Mouse (Mus musculus): ENCODE results near the gene Crhbp.

Crhbp gene

DNA sequence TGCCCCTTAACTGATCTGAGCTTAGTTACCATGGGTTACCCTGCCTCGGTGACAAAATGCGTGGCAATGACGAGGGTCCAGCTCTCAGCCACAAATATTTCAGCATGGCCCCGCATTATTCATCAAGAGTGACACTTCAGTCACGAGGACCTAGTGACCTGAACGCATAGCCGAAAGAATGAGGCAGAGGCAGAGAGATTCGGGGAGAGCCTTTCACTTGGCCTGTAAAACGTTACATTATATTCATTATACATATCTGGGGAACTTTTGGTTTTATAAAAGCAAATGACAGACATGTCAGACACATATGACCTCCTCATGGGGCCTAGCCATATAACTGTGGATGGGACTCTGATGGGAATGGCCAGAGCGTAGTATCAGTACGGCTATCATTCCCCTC is at the start of gene Crhbp:
Gene Crhbp (minus strand): TSS at position 101 of the 400 bp plus-strand sequence.
- ATAC-seq (ENCODE audit: insufficient number of reproducible peaks, low FRiP score, low TSS enrichment): no peak

DNA sequence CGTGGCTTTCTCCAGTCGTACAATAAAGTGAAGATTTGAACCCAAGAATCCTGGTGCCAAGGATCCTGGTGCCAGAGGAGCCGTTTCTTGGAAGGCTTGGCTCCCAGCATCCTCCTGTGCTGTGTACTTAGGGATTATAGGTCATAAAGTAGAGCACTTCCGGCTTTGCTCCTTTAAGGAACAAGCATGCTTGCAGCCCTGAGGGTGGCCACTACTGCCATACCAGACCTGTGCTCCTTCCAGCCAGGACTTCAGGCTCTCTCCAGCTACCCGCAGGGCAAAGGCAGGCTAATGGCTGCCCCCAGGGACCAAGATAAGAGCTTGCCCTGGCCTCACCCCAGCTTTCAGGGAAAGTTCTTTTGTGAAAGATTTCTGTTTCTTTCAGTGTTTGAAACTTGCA is 48.6 kb upstream of the Crhbp start:
- no peak for ATAC-seq (ENCODE audit: insufficient number of reproducible peaks, low FRiP score, low TSS enrichment)

DNA sequence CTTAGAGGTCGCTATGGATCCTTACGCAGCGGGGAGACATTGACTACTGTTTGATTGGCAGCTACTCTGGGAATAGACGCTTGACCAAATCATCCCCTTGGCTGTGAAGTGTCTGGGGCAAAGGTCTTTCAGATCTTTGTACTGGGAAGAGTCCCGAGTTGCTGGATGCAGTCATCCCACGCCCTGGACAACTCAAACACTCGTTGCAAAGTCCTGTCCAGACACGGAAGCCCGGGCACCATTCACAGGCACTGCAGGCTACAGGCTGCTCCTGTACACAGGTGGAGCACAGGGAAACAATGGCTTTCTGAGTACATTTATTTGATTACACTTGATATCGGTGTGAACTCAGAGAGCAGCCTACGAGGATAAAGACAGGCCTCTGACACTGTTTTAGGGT is 46.6 kb upstream of the Crhbp start:
- no peak for ATAC-seq (ENCODE audit: insufficient number of reproducible peaks, low FRiP score, low TSS enrichment)

DNA sequence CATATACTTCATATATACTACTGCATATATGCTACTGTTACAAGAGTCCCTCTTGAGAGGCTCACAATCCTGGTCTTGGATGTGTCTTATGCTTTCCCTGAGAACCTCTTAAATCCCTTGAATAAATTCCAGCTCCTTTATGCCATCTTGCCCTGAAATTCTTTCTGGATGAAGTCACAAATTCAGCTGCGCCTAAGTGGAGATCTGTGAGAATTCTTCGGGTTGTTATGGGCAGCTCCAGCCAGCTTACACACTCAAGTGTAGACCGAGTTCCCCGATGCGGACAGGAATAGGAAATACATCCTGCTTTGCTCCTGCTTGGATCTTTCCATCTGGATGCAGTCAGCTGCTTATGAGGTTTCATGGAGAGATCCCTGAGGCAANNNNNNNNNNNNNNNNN is 39.9 kb upstream of the Crhbp start:
- no peak for ATAC-seq (ENCODE audit: insufficient number of reproducible peaks, low FRiP score, low TSS enrichment)

DNA sequence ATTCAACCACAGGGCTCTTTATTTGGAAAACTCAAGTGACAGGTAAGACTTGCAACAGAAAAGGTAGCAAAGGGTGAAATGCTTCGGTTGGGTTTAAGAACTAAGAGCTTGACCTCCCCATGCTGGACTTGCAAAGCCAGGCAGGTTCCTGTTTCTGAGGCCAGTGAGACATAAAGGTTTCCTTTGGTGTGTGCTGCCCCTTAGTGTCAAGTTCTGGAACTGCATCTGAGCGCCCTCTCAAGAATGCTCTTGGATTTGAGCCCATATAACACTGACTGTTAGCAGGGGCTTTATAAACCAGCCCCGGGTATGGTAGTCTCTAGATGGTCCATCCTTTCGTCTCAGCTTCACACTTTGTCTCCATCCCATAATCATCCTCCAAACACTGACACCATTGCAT is 36.7 kb upstream of the Crhbp start:
- no peak; the same call in 1 of the 2 replicates for ATAC-seq (ENCODE audit: insufficient number of reproducible peaks, low FRiP score, low TSS enrichment)

DNA sequence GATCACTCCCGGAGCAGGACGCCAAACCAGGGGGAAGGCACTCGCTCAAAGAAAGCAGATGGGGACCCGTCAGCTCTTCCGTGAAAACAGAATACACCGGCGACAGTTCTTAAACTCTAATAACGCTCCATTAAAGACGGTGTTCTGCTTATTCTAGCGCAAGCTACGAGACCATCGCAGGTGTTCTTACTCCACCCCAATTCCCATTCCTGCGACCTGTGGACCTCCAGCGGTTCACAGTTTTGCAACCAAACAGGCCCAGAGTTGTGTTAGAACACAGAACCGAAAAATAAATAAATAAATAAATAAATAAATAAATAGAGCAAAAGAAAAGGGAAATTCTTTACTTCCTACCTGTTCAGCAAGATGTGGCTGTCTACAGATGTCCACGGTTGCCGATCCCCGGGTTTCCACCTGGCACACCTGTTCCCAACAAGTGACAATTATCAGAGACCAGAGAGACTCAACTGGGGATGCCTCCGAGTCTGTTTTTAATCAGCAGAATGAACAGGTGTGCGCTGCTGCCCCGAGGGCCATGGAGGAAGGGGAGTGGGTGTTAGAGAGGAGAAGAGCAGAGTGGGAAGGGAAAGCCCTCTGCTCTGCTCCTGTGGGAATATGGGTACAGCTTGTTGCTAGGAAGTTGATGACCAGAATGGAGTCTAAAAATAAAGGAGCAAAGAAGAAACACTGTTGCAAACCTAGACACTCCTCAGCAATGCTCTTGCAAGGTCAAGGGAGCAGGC is 34.1 kb upstream of the Crhbp start, which contains the start of gene S100z:
Gene S100z (minus strand): TSS at position 51 of the 743 bp plus-strand sequence.
- ATAC-seq (ENCODE audit: insufficient number of reproducible peaks, low FRiP score, low TSS enrichment): no peak

DNA sequence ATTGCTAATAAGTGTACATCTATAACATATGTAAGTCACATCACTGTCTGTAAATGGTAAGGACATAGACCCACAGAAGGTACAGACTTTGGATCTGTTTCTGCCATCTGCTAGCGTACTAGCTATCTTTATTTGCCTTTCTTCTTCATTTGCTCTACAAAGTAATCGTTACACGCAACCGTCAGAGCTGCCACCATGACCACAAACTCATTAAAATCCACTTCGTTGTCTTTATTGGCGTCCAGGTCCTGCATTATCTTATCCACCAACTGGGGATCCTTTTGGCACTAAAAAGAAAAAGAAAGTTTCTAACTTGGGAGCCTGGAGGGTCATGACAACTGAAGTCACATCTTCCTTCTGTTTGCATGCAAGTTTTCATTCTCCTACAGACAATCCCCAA is 32.4 kb upstream of the Crhbp start:
- no peak for ATAC-seq (ENCODE audit: insufficient number of reproducible peaks, low FRiP score, low TSS enrichment)

DNA sequence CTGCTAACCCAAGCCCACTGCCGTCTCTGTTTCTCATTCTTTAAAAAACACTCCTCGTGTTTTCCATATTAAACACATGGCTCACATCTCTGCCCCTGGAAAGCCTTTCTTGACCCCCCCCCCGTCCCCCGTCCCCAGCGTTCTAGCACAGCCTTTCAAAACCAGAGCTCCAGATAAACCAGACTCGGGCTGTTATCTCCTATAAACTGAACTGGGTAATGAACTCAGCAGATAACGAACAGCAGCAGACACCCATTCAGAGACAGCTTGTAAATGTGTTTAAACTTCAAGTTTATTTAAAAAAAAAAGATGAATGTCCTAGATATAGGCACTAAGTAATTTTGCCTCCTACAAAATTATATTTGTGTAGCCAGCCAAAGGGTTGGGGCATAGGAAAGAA is 30.4 kb upstream of the Crhbp start:
- ATAC-seq (ENCODE audit: insufficient number of reproducible peaks, low FRiP score, low TSS enrichment): no peak

DNA sequence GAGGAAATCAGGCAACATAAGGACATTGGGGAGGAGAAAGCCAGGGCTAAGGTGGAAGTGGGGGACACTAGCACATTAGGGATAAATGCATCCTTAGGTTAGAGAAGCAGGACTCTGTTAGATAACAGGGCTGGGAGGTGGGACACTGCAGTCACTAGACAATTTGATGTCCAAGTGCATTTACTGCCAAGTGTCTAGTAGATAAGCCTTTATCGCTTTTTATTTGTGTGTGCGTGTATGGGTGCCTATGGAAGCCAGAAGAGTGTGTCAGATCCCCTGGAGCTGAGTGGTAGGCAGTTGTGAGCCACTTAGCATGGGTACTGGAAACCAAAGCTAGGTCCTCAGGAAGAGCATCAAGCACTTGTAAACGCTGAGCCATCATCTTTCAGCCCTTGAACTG is 29.6 kb upstream of the Crhbp start:
- ATAC-seq (ENCODE audit: insufficient number of reproducible peaks, low FRiP score, low TSS enrichment): no peak

DNA sequence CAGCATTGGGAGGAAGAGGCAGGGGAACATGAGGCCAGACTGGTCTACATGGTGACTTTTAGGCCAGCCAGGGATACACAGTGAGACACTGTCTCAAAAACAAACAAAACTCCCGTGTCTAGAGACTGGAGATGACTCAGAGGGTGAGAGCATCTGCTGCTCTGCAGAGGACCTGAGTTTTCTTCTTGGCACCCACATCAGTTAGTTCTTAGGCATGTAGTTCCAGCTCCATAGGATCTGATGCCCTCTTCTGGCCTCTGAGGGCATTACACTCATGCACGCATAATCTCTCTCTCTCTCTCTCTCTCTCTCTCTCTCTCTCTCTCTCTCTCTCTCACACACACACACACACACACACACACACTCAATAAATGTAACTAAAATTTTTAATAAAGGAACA is 26.2 kb upstream of the Crhbp start:
- no peak for ATAC-seq (ENCODE audit: insufficient number of reproducible peaks, low FRiP score, low TSS enrichment)

DNA sequence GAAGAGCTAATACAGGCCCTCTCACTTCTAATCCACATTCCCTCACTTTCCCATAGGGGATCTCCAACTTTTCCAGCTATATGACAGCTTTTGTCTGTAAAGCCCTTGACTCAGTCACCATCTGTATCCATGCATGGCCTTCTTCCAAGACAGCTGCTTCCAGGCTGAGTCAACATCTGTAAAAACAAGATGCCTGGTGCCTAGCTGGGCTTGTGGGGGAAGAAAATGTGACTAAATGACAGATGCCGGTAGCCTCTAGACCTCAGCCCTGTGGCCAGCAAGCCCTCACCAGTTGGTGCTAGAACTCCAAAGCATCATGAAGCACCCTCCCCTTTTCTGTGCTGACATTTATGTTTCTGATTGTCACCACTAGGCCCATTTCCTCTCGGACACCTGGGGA is 6.8 kb upstream of the Crhbp start:
- no peak for ATAC-seq (ENCODE audit: insufficient number of reproducible peaks, low FRiP score, low TSS enrichment)

DNA sequence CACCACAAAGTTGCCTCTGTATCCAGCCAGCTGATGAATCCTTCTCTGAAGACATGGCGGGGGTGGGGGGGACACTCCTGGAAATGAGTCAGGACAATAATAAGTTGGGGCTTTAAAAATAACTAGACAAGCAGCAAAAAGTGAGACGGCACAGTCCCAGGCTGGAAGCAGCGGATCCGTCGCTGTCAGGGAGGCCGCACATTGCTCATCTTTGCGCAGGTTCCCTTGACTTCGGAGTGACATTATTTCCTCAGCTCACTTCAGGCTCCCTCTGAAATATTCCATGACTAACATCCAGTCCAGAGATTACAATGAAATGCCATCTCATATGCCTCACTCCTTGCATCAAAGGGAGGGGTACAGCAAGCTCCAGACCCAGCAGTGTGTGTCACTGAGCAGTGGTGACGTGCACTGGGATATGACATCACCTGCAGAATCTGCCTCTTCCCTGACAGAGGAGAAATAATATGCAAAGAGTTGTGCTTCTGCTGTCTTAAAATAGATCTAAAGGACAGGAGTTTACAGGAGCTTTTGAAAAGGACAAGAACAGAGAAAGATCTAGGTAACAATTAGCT is 6.0 kb upstream of the Crhbp start:
- no peak for ATAC-seq (ENCODE audit: insufficient number of reproducible peaks, low FRiP score, low TSS enrichment)

DNA sequence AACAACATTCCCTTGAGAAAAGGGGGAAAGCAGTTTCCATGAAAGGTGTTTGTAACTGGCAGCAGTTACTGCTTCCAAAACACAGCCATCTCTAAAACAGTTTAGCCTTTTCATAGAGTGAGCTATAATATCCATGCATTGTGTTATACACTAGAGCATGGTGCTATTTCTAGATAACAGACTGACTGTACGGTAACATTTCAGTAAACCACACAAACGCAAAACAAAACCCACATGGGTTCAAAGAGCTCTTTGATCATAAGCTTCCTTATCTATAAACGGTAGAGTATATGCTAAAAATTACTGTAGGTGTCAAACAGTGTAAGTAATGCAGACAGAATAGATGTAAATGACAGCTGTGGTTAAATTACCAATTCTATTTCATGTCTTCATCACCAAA is 5.0 kb upstream of the Crhbp start:
- no peak for ATAC-seq (ENCODE audit: insufficient number of reproducible peaks, low FRiP score, low TSS enrichment)

DNA sequence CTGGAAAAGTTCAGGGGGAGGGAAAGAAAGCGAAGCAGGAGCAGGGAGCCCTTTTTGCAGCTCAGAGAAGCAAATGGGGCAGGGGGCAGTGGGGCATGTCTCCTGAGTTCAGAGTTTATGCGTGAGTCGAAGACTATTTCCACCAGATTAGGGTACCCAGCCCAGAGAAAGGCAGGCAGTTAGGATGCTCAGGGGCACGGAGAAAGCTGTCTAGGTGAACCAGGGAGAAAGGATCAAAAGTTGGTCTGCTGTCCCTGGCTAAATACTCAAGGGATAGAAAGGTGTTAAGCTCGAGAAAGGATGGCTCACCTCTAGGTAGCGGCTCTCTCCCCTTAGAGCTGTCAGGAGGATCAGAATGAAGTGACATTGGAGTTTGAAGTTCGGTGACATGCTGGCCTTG is 433 bp downstream of the Crhbp start:
- no peak for ATAC-seq (ENCODE audit: insufficient number of reproducible peaks, low FRiP score, low TSS enrichment)

DNA sequence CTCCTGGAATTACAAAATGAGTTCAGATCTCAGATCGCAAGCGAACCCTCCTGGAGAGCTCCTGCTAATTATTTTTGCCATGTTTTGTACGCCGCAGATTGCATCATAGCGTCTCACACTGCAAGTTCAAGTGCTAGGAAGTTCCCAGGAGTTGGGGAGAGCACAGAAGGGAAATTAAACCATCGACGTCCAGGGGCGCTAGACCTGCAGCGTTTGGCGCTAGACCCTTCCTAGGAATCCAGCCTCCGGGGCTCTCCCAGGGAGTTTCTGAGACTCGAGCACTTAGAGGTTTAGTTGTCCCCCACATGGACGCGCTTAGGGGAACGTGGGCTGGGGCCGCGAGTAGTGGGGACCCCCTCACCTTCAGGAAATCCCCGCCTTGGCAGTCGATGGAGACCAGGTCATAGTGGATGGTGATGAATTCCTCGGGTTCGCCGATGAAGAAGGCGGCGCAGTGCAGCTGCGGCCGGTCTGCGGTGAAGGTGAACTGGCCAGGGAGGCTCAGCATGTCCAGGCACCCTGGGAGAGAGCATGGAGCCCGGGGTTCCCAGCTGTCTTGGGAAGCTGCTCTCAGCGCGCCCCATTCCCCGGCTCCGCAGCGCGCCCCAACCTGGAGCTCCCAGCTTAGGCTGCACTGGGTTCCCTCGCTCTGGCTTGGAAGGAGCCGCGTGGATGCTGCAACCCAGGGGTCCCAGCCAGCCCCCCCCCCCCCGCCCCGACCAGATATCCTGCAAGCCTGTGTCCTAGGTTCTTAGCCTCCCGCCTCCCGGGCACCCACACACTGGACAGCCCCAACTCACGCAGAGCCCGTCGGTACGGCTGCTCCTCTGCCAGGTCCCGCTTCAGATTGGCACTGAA is 1.1 kb downstream of the Crhbp start:
- ATAC-seq (ENCODE audit: insufficient number of reproducible peaks, low FRiP score, low TSS enrichment): 0 out of 2 replicates have a peak, but pooled peaks have one; percentile 36

DNA sequence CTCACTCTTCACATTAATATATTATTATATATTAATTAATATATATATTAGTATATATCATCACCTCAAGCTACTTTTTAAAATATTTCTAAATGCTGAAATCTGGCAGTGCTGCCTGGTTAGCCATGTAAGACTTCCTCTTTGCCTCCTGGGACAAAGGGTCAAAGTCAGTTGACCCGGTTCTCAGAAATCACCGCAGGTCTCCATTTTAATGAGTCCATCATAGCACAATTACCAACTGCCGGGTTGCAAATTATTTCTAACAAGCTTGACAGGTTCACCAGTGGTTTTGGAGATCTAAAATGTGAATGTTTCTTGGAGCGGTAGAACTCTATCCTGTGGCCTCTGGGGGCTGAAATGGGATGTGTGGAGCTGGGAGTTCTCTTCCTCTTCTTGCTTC is 1.8 kb downstream of the Crhbp start:
- ATAC-seq (ENCODE audit: insufficient number of reproducible peaks, low FRiP score, low TSS enrichment): no peak

DNA sequence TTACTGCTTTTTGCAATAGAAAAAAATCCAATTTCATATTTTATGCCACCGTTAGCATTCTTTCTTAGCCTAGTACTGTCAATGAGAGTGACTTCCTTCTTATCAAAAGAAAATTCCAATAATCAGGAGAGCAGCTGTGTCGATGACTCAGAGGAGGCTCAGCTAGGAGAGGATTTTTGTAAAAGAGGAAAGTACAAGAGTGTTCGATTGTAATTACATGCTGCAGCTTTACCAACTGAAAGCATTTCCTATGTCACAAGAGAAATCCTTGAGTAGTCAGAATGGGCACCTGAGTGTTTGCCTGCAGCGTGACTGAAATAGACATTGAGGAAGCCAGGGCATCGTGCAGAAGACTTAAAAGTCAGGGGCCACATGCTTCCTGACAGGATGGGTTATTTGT is 5.2 kb downstream of the Crhbp start:
- no peak for ATAC-seq (ENCODE audit: insufficient number of reproducible peaks, low FRiP score, low TSS enrichment)

DNA sequence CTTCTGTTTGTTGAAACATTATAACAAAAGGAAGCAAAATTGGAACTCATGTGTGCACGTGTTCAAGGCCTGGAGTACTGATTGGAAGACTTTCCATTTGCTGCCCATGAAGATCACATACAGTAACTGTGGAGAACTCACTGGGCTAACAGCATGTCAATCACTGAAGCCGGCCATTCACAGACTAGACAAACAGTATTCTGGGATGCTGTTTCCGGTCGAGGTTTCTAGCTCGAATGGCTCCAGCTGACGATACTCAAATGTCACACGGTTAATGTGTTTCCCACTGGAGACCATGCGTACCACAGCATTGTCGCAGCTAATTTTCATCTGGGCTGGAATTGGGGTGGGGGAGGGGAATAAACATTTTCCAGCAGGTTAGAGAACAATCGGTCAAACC is 13.0 kb downstream of the Crhbp start:
- no peak for ATAC-seq (ENCODE audit: insufficient number of reproducible peaks, low FRiP score, low TSS enrichment)

DNA sequence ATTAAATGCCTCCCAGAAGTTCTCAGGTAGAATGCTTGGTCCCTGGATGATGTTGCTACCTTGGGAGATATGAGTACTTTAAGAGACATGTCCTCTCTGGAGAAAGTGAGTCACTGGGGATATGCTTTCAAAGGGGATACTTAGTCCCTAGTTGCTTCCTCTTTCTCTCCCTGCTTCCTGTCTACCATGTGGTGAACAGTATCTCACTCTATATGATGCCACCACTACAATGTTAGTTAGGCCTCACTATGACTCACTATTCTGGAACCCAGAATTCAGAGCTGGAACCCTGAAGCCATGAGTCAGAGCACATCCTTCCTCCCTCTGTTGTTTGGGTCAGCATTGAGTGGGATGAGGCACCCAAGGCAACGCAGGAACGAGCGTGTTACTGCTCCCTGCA is 17.2 kb downstream of the Crhbp start:
- no peak for ATAC-seq (ENCODE audit: insufficient number of reproducible peaks, low FRiP score, low TSS enrichment)

DNA sequence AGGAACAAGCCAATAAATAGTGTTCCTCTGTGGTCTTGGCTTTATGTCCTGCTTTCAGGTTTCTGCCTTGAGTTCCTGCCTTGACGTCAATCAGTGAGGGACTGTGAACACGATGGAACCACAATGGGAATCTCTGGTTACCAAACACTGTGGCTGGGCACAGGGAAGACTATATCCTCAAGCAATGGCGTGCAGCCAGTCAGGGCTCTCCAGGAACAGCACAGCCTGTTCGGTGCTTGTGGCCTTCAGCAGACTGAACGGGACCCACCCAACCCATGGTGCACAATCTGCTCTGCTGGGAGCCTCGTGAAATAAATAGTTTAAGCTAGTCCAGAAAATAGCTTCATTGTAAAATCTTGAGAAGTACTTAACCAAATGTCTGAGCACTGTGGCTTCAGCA is 18.3 kb downstream of the Crhbp start:
- no peak for ATAC-seq (ENCODE audit: insufficient number of reproducible peaks, low FRiP score, low TSS enrichment)

DNA sequence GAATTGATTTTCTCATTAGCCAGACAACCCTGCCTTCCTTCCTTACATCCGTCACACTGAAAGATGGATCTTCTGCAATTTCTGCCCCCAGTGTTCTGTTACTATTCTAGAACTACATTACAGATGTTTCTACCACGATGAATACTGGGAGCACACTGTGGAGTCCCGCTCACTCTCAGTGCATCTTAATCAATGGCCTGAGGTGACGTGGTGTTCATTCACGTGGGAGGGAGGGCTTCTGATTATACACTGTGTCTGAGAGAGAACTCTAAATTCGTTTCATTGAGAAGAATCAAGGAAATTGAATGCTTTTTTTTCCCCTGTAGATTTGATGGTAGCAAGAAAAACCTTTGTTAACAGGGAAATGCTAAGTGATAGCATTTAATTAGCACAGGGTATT is 19.2 kb downstream of the Crhbp start:
- no peak for ATAC-seq (ENCODE audit: insufficient number of reproducible peaks, low FRiP score, low TSS enrichment)
